Mouse (Mus musculus): ENCODE measurements around the gene Clgn.

- TF ChIP-seq POLR2A (IDR thresholded peaks at IDR 0.05; ENCODE audit: borderline replicate concordance, extremely low read depth, low read depth, low read length) = no peak
- TF ChIP-seq CTCF (IDR thresholded peaks at IDR 0.05; ENCODE audit: insufficient read depth, low read length) = no peak
Observed at GRCm38 (mm10) chr8:83426104-83426759, 36.6 kb downstream of the Clgn start.
